ENCODE assay signal across 13 mouse cellular contexts in the genomic region with DNA sequence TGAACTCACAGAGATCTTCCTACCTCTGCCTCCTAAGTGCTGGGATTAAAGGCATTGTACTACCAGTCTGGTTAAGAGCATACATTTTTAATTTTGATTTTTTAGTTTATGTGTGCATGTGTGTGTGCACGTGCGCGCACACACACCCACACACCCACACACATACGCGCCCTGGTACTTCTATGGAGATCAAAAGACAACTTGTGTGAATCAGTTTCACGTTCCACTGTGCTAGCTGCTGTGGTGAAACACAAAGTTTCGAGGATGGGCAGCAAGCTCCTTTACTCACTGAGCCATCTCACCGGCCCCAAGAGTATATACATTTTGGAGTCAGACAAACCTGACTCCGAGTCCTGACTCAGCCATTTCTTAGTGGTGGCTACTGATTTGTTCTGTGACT. TPM values are rescaled to one million over a fixed set of nuclear protein-coding genes. Genes with fewer than 3 reads are reported as not detected.
"Had no signal": no experiment of that assay in that cellular context is flagged by ENCODE, and none has a peak within 500 bp of the region (broad histone marks: within the 10 kb centered on the region; RNA-seq: fewer than 3 reads in every experiment).

No protein-coding gene starts in this region.

- DNase-seq: kidney, adult 18-20 months; kidney, adult 9 months; kidney, postnatal 14 days; kidney, postnatal 4 days; liver, embryonic 13.5 days; lung, adult 2 months; lung, postnatal 14 days; lung, postnatal 4 days had no signal

RNA-seq across cellular contexts. Expression of gene Dntt, which starts 1.5 kb away (rescaled TPM):
- total RNA-seq: layer of hippocampus, adult 18-20 months; left cerebral cortex, adult 8-10 months had no signal

RNA-seq across cellular contexts. Expression of gene Opalin, which starts 49.3 kb away (rescaled TPM):
- total RNA-seq: liver, adult 2 months; megakaryocyte progenitor cell, adult 5-6 weeks; megakaryocyte-erythroid progenitor cell, adult 5-6 weeks had no signal
